Comparison of ENCODE assay signal across 21 mouse cellular contexts in genomic region chr12:78119246-78119645, GRCm38 (mm10).
A peak's percentile ranks its signal among the peaks of the same experiment; 100 is the strongest.
DNase-seq lines count a peak whose midpoint lies in the region; ATAC-seq and TF ChIP-seq lines count a peak whose summit lies in the region.
"Had no signal": no experiment of that assay in that cellular context is flagged by ENCODE, and none has a peak within 500 bp of the region (broad histone marks: within the 10 kb centered on the region; RNA-seq: fewer than 3 reads in every experiment).

No protein-coding gene starts in this region.

- no peaks in the 10 kb centered on the region for H3K27me3 ChIP-seq in intestine, embryonic 14.5 days (replicated peaks; ENCODE audit: control insufficient read depth, insufficient read depth, low read length)
- H3K27me3 ChIP-seq in intestine, postnatal 0 days (replicated peaks; ENCODE audit: control insufficient read depth, insufficient read depth, low read length), result no peaks in the 10 kb centered on the region
- H3K27me3 ChIP-seq in stomach, postnatal 0 days (ENCODE audit: control insufficient read depth, insufficient read depth, low read length), result no peaks in the 10 kb centered on the region
- no peaks in the 10 kb centered on the region for H3K27me3 ChIP-seq in cerebellum, adult 2 months (ENCODE audit: control insufficient read depth, insufficient read depth, low read length)
- H3K27me3 ChIP-seq: embryonic facial prominence, embryonic 12.5 days; forebrain, embryonic 12.5 days; heart, embryonic 12.5 days; limb, embryonic 12.5 days; midbrain, embryonic 12.5 days had no signal

- no peak for TF ChIP-seq CTCF in intestine, postnatal 0 days (IDR thresholded peaks at IDR 0.05; ENCODE audit: low read depth)
- no peak for TF ChIP-seq CTCF in stomach, postnatal 0 days (IDR thresholded peaks at IDR 0.05; ENCODE audit: low read depth)
- no peak for TF ChIP-seq CTCF in cerebellum, adult 2 months (IDR thresholded peaks at IDR 0.05; ENCODE audit: borderline replicate concordance, insufficient read depth, low read depth, low read length)

- H3K27ac ChIP-seq in intestine, embryonic 14.5 days (ENCODE audit: low read depth), result no peak overlapping the region
- no peak overlapping the region for H3K27ac ChIP-seq in intestine, postnatal 0 days (ENCODE audit: low read depth, low read length)
- no peak overlapping the region for H3K27ac ChIP-seq in stomach, postnatal 0 days (replicated peaks)
- no peak overlapping the region for H3K27ac ChIP-seq in cerebellum, adult 2 months (ENCODE audit: insufficient read depth, low read length)
- H3K27ac ChIP-seq: embryonic facial prominence, embryonic 12.5 days; forebrain, embryonic 12.5 days; layer of hippocampus, adult 2 months; limb, embryonic 12.5 days; midbrain, embryonic 12.5 days had no signal

- WGBS in intestine, embryonic 14.5 days, result 36% methylated on average over 2 of the region's 2 CpGs
- WGBS in intestine, postnatal 0 days, result 41% methylated on average over 2 of the region's 2 CpGs
- WGBS in stomach, postnatal 0 days, result 45% methylated on average over 2 of the region's 2 CpGs
- 83% methylated on average over 2 of the region's 2 CpGs for WGBS in cerebellum, adult 2 months

- no peak overlapping the region for H3K9ac ChIP-seq in intestine, embryonic 14.5 days (ENCODE audit: low read length)
- H3K9ac ChIP-seq in intestine, postnatal 0 days (ENCODE audit: low read depth, low read length), result no peak overlapping the region
- no peak overlapping the region for H3K9ac ChIP-seq in stomach, postnatal 0 days (ENCODE audit: low read length)
- H3K9ac ChIP-seq: embryonic facial prominence, embryonic 12.5 days; forebrain, embryonic 12.5 days; heart, embryonic 12.5 days; limb, embryonic 12.5 days; midbrain, embryonic 12.5 days had no signal

- DNase-seq in intestine, embryonic 14.5 days (ENCODE audit: low spot score), result no peak
- DNase-seq in NIH3T3 (ENCODE audit: low read depth), result peak; percentile 20
- DNase-seq in adrenal gland, postnatal 36 days, result peak; percentile 43 to 51
- DNase-seq in stomach, postnatal 0 days (ENCODE audit: low spot score), result no peak
- DNase-seq in cerebellum, adult 11-12 months, result no peak
- no peak for DNase-seq in cerebellum, adult 2 months
- DNase-seq: cerebellum, adult 18-20 months; cerebellum, postnatal 25 days; layer of hippocampus, postnatal 36 days; lung, adult 18-20 months; lung, postnatal 10 days; retina, postnatal 1 day; thymus, postnatal 25 days had no signal

- ATAC-seq in intestine, embryonic 14.5 days (replicated peaks; ENCODE audit: low FRiP score, low TSS enrichment, low read depth), result 0 out of 2 replicates have a peak, but pooled peaks have one; percentile 62
- ATAC-seq in intestine, postnatal 0 days, result no peak
- peak; percentile 61 for ATAC-seq in stomach, postnatal 0 days (ENCODE audit: low FRiP score, low TSS enrichment)

- H3K4me1 ChIP-seq in intestine, embryonic 14.5 days (replicated peaks; ENCODE audit: control insufficient read depth, insufficient read depth, low read length), result no peaks in the 10 kb centered on the region
- H3K4me1 ChIP-seq in intestine, postnatal 0 days (replicated peaks; ENCODE audit: control insufficient read depth, insufficient read depth, low read length), result no peaks in the 10 kb centered on the region
- no peaks in the 10 kb centered on the region for H3K4me1 ChIP-seq in stomach, postnatal 0 days (replicated peaks; ENCODE audit: control insufficient read depth, insufficient read depth)
- H3K4me1 ChIP-seq in cerebellum, adult 2 months (ENCODE audit: control insufficient read depth, insufficient read depth, low read length), result no peaks in the 10 kb centered on the region
- H3K4me1 ChIP-seq: embryonic facial prominence, embryonic 12.5 days; forebrain, embryonic 12.5 days; heart, embryonic 12.5 days; limb, embryonic 12.5 days; midbrain, embryonic 12.5 days had no signal

- TF ChIP-seq EP300 in stomach, postnatal 0 days (optimal IDR thresholded peaks at IDR 0.05), result no peak

- no peaks in the 10 kb centered on the region for H3K36me3 ChIP-seq in intestine, embryonic 14.5 days (ENCODE audit: control insufficient read depth, insufficient read depth, low read length)
- no peaks in the 10 kb centered on the region for H3K36me3 ChIP-seq in intestine, postnatal 0 days (ENCODE audit: control insufficient read depth, insufficient read depth)
- no peaks in the 10 kb centered on the region for H3K36me3 ChIP-seq in stomach, postnatal 0 days (ENCODE audit: control insufficient read depth, insufficient read depth, low read length)
- H3K36me3 ChIP-seq: embryonic facial prominence, embryonic 12.5 days; forebrain, embryonic 12.5 days; heart, embryonic 12.5 days; limb, embryonic 12.5 days; midbrain, embryonic 12.5 days had no signal

- no peaks in the 10 kb centered on the region for H3K9me3 ChIP-seq in intestine, embryonic 14.5 days (ENCODE audit: control insufficient read depth, low read length)
- H3K9me3 ChIP-seq in intestine, postnatal 0 days (ENCODE audit: control insufficient read depth), result no peaks in the 10 kb centered on the region
- no peaks in the 10 kb centered on the region for H3K9me3 ChIP-seq in stomach, postnatal 0 days (ENCODE audit: control insufficient read depth, low read length)
- H3K9me3 ChIP-seq: embryonic facial prominence, embryonic 12.5 days; forebrain, embryonic 12.5 days; heart, embryonic 12.5 days; limb, embryonic 12.5 days; midbrain, embryonic 12.5 days had no signal

- H3K4me2 ChIP-seq in intestine, embryonic 14.5 days (ENCODE audit: low read length), result no peak overlapping the region
- H3K4me2 ChIP-seq in intestine, postnatal 0 days (replicated peaks; ENCODE audit: low read depth), result no peak overlapping the region
- no peak overlapping the region for H3K4me2 ChIP-seq in stomach, postnatal 0 days (replicated peaks; ENCODE audit: low read depth)
- H3K4me2 ChIP-seq: embryonic facial prominence, embryonic 12.5 days; forebrain, embryonic 12.5 days; heart, embryonic 12.5 days; limb, embryonic 12.5 days; liver, embryonic 11.5 days; midbrain, embryonic 12.5 days had no signal

- no peak overlapping the region for H3K4me3 ChIP-seq in intestine, embryonic 14.5 days (ENCODE audit: low read depth, low read length)
- H3K4me3 ChIP-seq in intestine, postnatal 0 days (ENCODE audit: low read depth, low read length), result no peak overlapping the region
- H3K4me3 ChIP-seq in stomach, postnatal 0 days (ENCODE audit: low read depth, low read length), result no peak overlapping the region
- no peak overlapping the region for H3K4me3 ChIP-seq in cerebellum, adult 2 months (replicated peaks; ENCODE audit: insufficient read depth, low read depth, low read length)
- H3K4me3 ChIP-seq: embryonic facial prominence, embryonic 12.5 days; forebrain, embryonic 12.5 days; heart, embryonic 12.5 days; layer of hippocampus, adult 2 months; limb, embryonic 12.5 days; midbrain, embryonic 12.5 days had no signal

- no peak for TF ChIP-seq POLR2A in cerebellum, adult 2 months (IDR thresholded peaks at IDR 0.05; ENCODE audit: borderline replicate concordance, insufficient read depth, low read length)

Comparison
In these comparisons a context has a peak if more than half of its experiments do, and no peak if none do; other contexts are left out.
1. DNase-seq: peak in NIH3T3 (single experiment) and adrenal gland, postnatal 36 days (2 of 2); none in intestine, embryonic 14.5 days (single experiment), stomach, postnatal 0 days (single experiment), cerebellum, adult 11-12 months (single experiment) and cerebellum, adult 2 months (0 of 2).